In genomic region chr19:24159751-24160150, GRCm38 (mm10) we compare ENCODE assay signal across 13 mouse cellular contexts.
DNase-seq lines count a peak whose midpoint lies in the region; ATAC-seq and TF ChIP-seq lines count a peak whose summit lies in the region.
"Had no signal": no experiment of that assay in that cellular context is flagged by ENCODE, and none has a peak within 500 bp of the region (broad histone marks: within the 10 kb centered on the region; RNA-seq: fewer than 3 reads in every experiment).

No protein-coding gene starts in this region.

- H3K27ac ChIP-seq in kidney, embryonic 15.5 days, result no peak overlapping the region; the same call in 1 of the 2 replicates
- H3K27ac ChIP-seq in neural tube, embryonic 11.5 days (ENCODE audit: low read depth, low read length), result peak overlapping the region; percentile 46
- H3K27ac ChIP-seq in forebrain, postnatal 0 days (ENCODE audit: low read depth, low read length), result no peak overlapping the region

- no peaks in the 10 kb centered on the region for H3K27me3 ChIP-seq in kidney, embryonic 15.5 days
- H3K27me3 ChIP-seq in neural tube, embryonic 11.5 days (ENCODE audit: control insufficient read depth, insufficient read depth, low read length), result no peaks in the 10 kb centered on the region
- no peaks in the 10 kb centered on the region for H3K27me3 ChIP-seq in forebrain, postnatal 0 days (ENCODE audit: insufficient read depth, low read length)
- H3K27me3 ChIP-seq: limb, embryonic 12.5 days had no signal

- H3K9me3 ChIP-seq in kidney, embryonic 15.5 days (replicated peaks), result no peaks in the 10 kb centered on the region
- no peaks in the 10 kb centered on the region for H3K9me3 ChIP-seq in neural tube, embryonic 11.5 days (ENCODE audit: control insufficient read depth, low read length)
- no peaks in the 10 kb centered on the region for H3K9me3 ChIP-seq in forebrain, postnatal 0 days (ENCODE audit: low read length)
- H3K9me3 ChIP-seq: limb, embryonic 12.5 days had no signal

- peaks cover 60% of the 10 kb centered on the region for H3K4me1 ChIP-seq in kidney, embryonic 15.5 days
- peaks cover 17% of the 10 kb centered on the region; the same call in 1 of the 2 replicates for H3K4me1 ChIP-seq in neural tube, embryonic 11.5 days (ENCODE audit: control insufficient read depth, insufficient read depth, low read length)
- H3K4me1 ChIP-seq in forebrain, postnatal 0 days (ENCODE audit: insufficient read depth), result no peaks in the 10 kb centered on the region

- no peak overlapping the region for H3K4me3 ChIP-seq in kidney, embryonic 15.5 days (replicated peaks)
- H3K4me3 ChIP-seq in neural tube, embryonic 11.5 days (ENCODE audit: low read depth, low read length), result no peak overlapping the region
- no peak overlapping the region for H3K4me3 ChIP-seq in forebrain, postnatal 0 days (ENCODE audit: low read depth, low read length)
- H3K4me3 ChIP-seq: erythroblast, embryonic 14.5 days; limb, embryonic 12.5 days had no signal

- no peaks in the 10 kb centered on the region for H3K36me3 ChIP-seq in kidney, embryonic 15.5 days
- no peaks in the 10 kb centered on the region for H3K36me3 ChIP-seq in neural tube, embryonic 11.5 days (ENCODE audit: control insufficient read depth, insufficient read depth, low read length)
- H3K36me3 ChIP-seq in forebrain, postnatal 0 days (ENCODE audit: insufficient read depth), result no peaks in the 10 kb centered on the region
- H3K36me3 ChIP-seq: limb, embryonic 12.5 days had no signal

- peak; percentile 26 for DNase-seq in adrenal gland, adult 2 months
- no peak for DNase-seq in adrenal gland, postnatal 25 days
- DNase-seq in kidney, adult 18-20 months, result peak; percentile 43
- no peak for DNase-seq in kidney, postnatal 10 days
- no peak for DNase-seq in neural tube, embryonic 11.5 days (ENCODE audit: low spot score)
- DNase-seq in forebrain, postnatal 0 days, result no peak
- DNase-seq in urinary bladder, postnatal 14 days (ENCODE audit: low spot score), result no peak
- DNase-seq: cerebellum, postnatal 25 days; gastrocnemius, postnatal 10 days; thymus, postnatal 36 days had no signal

- H3K9ac ChIP-seq in kidney, embryonic 15.5 days, result no peak overlapping the region
- H3K9ac ChIP-seq in neural tube, embryonic 11.5 days (ENCODE audit: low read length), result no peak overlapping the region
- H3K9ac ChIP-seq in forebrain, postnatal 0 days, result no peak overlapping the region
- H3K9ac ChIP-seq: limb, embryonic 12.5 days had no signal

- peak overlapping the region; percentile 8; the same call in 1 of the 2 replicates for H3K4me2 ChIP-seq in kidney, embryonic 15.5 days
- H3K4me2 ChIP-seq in neural tube, embryonic 11.5 days (ENCODE audit: low read depth), result no peak overlapping the region
- H3K4me2 ChIP-seq in forebrain, postnatal 0 days (ENCODE audit: low read depth), result no peak overlapping the region
- H3K4me2 ChIP-seq: limb, embryonic 12.5 days had no signal

- TF ChIP-seq CTCF in forebrain, postnatal 0 days (IDR thresholded peaks at IDR 0.05; ENCODE audit: low read depth), result no peak

- peak; percentile 49; the same call in 1 of the 2 replicates for ATAC-seq in kidney, embryonic 15.5 days (replicated peaks; ENCODE audit: low FRiP score)
- peak; percentile 45 for ATAC-seq in neural tube, embryonic 11.5 days (ENCODE audit: insufficient read depth, low FRiP score, low TSS enrichment)
- no peak for ATAC-seq in forebrain, postnatal 0 days

- 27% methylated on average over 9 of the region's 9 CpGs for WGBS in kidney, embryonic 15.5 days
- 39% methylated on average over 9 of the region's 9 CpGs for WGBS in neural tube, embryonic 11.5 days
- WGBS in forebrain, postnatal 0 days, result 64% methylated on average over 9 of the region's 9 CpGs

Comparison
In these comparisons a context has a peak if more than half of its experiments do, and no peak if none do; other contexts are left out.
1. DNase-seq: peak in adrenal gland, adult 2 months (single experiment) and kidney, adult 18-20 months (single experiment); none in adrenal gland, postnatal 25 days (single experiment), kidney, postnatal 10 days (single experiment), neural tube, embryonic 11.5 days (single experiment), forebrain, postnatal 0 days (single experiment) and urinary bladder, postnatal 14 days (single experiment).